Mouse (Mus musculus): ENCODE data around the gene Cygb. TPM values are rescaled to one million over a fixed set of nuclear protein-coding genes. Genes with fewer than 3 reads are reported as not detected.

Gene Cygb
- polyA plus RNA-seq, 1 experiment from 2014 or later: 7.2 TPM

GRCm38 (mm10) chr11:116650811-116651210, 3.3 kb downstream of the Cygb start:
- Histone ChIP-seq H3K36me3 (no peaks in the 10 kb centered on the region), H3K9ac (no peak overlapping the region), H3K4me1 (peaks cover 56% of the 10 kb centered on the region), H3K27ac (no peak overlapping the region), H3K27me3 (peaks cover 41% of the 10 kb centered on the region), H3K4me2 (replicated peaks) (no peak overlapping the region), H3K9me3 (no peaks in the 10 kb centered on the region), H3K4me3 (no peak overlapping the region)
- 83% methylated on average over 8 of the region's 8 CpGs for WGBS
- ATAC-seq (ENCODE audit: low FRiP score, low read depth): no peak

- Histone ChIP-seq H3K36me3 (no peaks in the 10 kb centered on the region), H3K9ac (no peak overlapping the region), H3K4me2 (replicated peaks) (no peak overlapping the region), H3K4me3 (no peak overlapping the region), H3K4me1 (peaks cover 65% of the 10 kb centered on the region), H3K9me3 (no peaks in the 10 kb centered on the region), H3K27ac (no peak overlapping the region), H3K27me3 (peaks cover 35% of the 10 kb centered on the region)
- no peak for ATAC-seq (ENCODE audit: low FRiP score, low read depth)
- WGBS: 89% methylated on average over 13 of the region's 13 CpGs
Observed at GRCm38 (mm10) chr11:116649711-116650337, 4.3 kb downstream of the Cygb start.

- 0 out of 2 replicates have a peak overlapping the region, but pooled peaks have one; percentile 48 for H3K9ac ChIP-seq
- no peak for ATAC-seq (ENCODE audit: low FRiP score, low read depth)
- H3K4me2 ChIP-seq (replicated peaks): no peak overlapping the region
- no peaks in the 10 kb centered on the region for H3K36me3 ChIP-seq
- H3K27ac ChIP-seq: no peak overlapping the region
- peaks cover 66% of the 10 kb centered on the region for H3K4me1 ChIP-seq
- 72% methylated on average over 10 of the region's 10 CpGs for WGBS
- H3K9me3 ChIP-seq: no peaks in the 10 kb centered on the region
- H3K27me3 ChIP-seq: peaks cover 26% of the 10 kb centered on the region
- no peak overlapping the region for H3K4me3 ChIP-seq
Observed at GRCm38 (mm10) chr11:116648976-116649375, 5.1 kb downstream of the Cygb start.

DNA sequence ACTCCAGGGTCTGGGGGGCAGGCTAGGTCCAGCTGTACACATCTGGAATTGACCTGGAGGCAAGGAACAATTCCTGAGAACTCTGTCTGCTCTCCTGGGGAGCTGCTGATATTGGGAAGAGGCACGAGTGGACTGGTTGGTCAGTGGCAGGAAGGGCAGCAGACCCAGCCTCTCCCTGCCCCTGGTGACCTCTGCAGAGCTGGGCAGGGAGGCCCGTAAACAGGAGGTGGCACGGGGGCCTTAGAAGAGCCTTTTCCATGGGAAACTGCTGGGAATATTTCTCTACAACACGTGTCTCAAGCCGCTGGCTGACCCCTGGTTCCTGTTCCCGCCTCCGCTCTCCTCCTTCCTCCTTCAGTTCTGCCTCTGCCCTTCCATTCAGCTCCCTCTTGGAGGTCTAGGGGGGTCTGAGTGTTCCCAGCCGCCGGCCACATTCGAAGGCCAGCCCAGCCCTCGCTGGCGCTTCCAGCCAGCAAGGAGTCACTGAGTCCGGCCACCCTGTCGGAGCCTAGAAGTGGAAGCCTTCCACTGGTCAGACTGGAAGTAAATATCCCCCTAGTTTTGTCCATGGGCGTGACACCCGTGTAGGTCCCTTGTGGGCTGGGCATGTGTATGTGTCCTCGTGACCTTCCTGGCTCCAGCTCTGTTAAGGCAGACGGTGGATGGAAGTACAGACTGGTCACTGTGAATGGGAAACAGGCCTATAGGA, 5.7 kb downstream of the Cygb start:
- 0 out of 2 replicates have a peak overlapping the region, but pooled peaks have one; percentile 4 for H3K4me2 ChIP-seq (replicated peaks)
- peaks cover 68% of the 10 kb centered on the region for H3K4me1 ChIP-seq
- WGBS: 33% methylated on average over 18 of the region's 18 CpGs
- H3K9me3 ChIP-seq: no peaks in the 10 kb centered on the region
- no peak overlapping the region for H3K4me3 ChIP-seq
- H3K9ac ChIP-seq: peak overlapping the region; percentile 54
- no peaks in the 10 kb centered on the region for H3K36me3 ChIP-seq
- H3K27ac ChIP-seq: 0 out of 2 replicates have a peak overlapping the region, but pooled peaks have one; percentile 39
- H3K27me3 ChIP-seq: peaks cover 21% of the 10 kb centered on the region
- ATAC-seq (ENCODE audit: low FRiP score, low read depth): no peak

GRCm38 (mm10) chr11:116647340-116647991, 6.6 kb downstream of the Cygb start:
- Histone ChIP-seq H3K4me2 (replicated peaks) (no peak overlapping the region), H3K4me1 (peaks cover 60% of the 10 kb centered on the region), H3K9ac (no peak overlapping the region), H3K4me3 (no peak overlapping the region), H3K27ac (peak overlapping the region; percentile 22; the same call in 1 of the 2 replicates), H3K27me3 (peaks cover 12% of the 10 kb centered on the region), H3K36me3 (no peaks in the 10 kb centered on the region), H3K9me3 (no peaks in the 10 kb centered on the region)
- ATAC-seq (ENCODE audit: low FRiP score, low read depth): no peak
- WGBS: 33% methylated on average over 11 of the region's 11 CpGs

GRCm38 (mm10) chr11:116646771-116647170, 7.3 kb downstream of the Cygb start:
- no peak overlapping the region; the same call in 1 of the 2 replicates for H3K27ac ChIP-seq
- H3K4me3 ChIP-seq: no peak overlapping the region
- no peak overlapping the region for H3K4me2 ChIP-seq (replicated peaks)
- H3K27me3 ChIP-seq: peaks cover 5% of the 10 kb centered on the region; the same call in 1 of the 2 replicates
- no peaks in the 10 kb centered on the region for H3K9me3 ChIP-seq
- ATAC-seq (ENCODE audit: low FRiP score, low read depth): no peak
- H3K9ac ChIP-seq: no peak overlapping the region
- WGBS: 81% methylated on average over 7 of the region's 7 CpGs
- peaks cover 57% of the 10 kb centered on the region for H3K4me1 ChIP-seq
- H3K36me3 ChIP-seq: no peaks in the 10 kb centered on the region

DNA sequence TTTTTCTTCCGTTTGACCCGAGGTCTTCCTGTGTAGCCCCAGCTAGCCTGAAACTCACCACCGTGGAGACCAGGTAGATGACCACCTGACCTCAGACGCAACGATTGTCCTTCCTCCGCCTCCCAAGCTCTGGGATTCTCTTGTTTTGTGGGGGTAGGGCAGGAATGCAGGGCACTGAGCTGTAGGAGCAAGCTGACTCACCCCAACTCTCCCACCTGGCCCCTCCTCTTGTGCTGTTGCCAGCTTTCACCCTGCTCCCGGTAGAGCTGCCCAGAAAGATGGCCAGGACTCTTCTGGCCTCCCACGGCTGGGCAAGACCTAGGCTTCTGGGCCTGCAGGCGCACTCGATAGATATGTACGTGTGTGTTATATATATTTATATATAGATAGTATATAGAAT, 8.0 kb downstream of the Cygb start:
- no peak for ATAC-seq (ENCODE audit: low FRiP score, low read depth)
- H3K9me3 ChIP-seq: no peaks in the 10 kb centered on the region
- 54% methylated on average over 11 of the region's 11 CpGs for WGBS
- H3K4me3 ChIP-seq: no peak overlapping the region
- H3K36me3 ChIP-seq: no peaks in the 10 kb centered on the region
- no peak overlapping the region for H3K4me2 ChIP-seq (replicated peaks)
- peaks cover 2% of the 10 kb centered on the region; the same call in 1 of the 2 replicates for H3K27me3 ChIP-seq
- peaks cover 57% of the 10 kb centered on the region for H3K4me1 ChIP-seq
- no peak overlapping the region for H3K9ac ChIP-seq
- H3K27ac ChIP-seq: no peak overlapping the region

DNA sequence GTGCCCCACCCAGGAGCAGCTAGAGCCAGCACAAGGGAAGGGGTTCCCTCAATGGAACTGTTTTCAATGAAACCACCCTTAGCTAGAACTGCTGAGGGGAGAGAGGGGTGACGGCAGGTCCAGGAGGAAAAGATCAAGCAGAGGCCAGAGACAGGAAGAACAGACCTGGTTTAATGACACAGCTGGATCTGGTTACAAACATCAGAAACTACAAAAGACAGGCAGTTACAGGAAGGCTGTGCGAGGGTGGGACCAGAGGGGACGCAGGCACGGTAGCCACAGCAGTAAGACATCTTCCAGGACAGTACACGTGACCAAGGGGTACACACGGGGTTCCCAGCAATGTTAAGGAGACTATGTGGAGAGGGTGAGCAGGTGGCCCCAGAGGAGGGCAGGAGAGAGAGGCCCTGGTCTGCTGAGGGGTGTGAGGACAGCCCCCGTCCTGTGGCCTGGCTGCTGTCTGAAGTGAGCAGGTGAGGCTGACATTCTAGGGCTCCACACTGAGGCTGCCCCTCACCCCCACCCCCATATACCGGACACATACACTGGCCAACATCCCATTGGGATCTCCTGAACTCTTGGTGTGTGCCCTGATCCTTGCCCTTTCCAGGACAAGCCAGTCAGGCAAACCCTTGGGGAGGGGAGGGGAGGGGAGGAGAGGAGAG, 8.5 kb downstream of the Cygb start:
- Histone ChIP-seq H3K4me3 (no peak overlapping the region), H3K27me3 (peaks cover 2% of the 10 kb centered on the region; the same call in 1 of the 2 replicates), H3K9me3 (no peaks in the 10 kb centered on the region), H3K9ac (no peak overlapping the region), H3K4me1 (peaks cover 57% of the 10 kb centered on the region), H3K36me3 (no peaks in the 10 kb centered on the region), H3K27ac (no peak overlapping the region), H3K4me2 (replicated peaks) (no peak overlapping the region)
- 17% methylated on average over 8 of the region's 8 CpGs for WGBS
- ATAC-seq (ENCODE audit: low FRiP score, low read depth): no peak

DNA sequence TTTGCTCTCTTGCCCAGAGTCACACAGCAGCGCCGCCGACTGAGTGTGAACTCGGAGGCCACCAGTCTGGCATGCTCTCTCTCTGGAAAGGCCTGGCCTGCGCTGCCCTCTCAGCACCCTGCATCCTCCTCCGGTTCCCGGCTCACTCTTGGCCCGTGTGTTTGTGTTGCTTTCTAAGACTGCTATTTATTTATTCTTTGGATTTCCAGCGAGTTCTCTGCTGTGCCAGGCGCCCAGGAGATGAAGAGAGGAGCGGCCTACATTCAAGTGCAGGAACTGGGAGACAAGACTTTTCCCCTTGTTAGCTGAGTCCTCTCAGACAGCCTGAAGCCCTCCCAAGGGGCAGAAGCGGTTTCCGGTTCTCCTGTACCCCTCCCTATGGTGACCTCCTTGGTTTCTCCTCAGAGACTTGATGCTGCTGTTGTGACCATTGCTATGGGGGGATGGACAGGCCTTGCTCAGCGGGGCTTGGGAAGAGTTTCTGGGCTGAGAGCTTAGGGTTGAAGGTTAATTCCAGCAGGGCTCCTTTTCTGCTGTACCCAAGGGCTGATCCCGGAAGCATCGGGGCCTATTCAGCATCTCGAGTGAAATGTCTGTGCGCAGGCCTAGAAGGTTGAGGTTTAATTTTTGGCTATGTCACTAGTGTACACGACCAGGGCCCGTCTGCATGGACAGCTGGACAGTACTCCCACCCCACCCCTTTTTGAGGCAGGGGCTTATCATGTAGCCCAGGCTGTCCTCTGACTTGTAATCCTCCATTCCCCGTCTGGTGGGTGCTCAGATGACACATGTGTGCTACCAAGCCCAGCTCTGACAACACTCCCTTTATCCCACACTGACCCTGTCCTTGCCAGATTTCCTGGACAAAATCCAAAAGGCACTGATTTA, 9.6 kb downstream of the Cygb start:
- Histone ChIP-seq H3K4me2 (replicated peaks) (peak overlapping the region; percentile 65), H3K9ac (0 out of 2 replicates have a peak overlapping the region, but pooled peaks have one; percentile 9), H3K4me3 (no peak overlapping the region), H3K36me3 (no peaks in the 10 kb centered on the region), H3K4me1 (peaks cover 57% of the 10 kb centered on the region), H3K27ac (no peak overlapping the region), H3K27me3 (peaks cover 2% of the 10 kb centered on the region; the same call in 1 of the 2 replicates), H3K9me3 (no peaks in the 10 kb centered on the region)
- no peak for ATAC-seq (ENCODE audit: low FRiP score, low read depth)
- 43% methylated on average over 21 of the region's 21 CpGs for WGBS

GRCm38 (mm10) chr11:116643579-116644224, 10.4 kb downstream of the Cygb start:
- H3K4me1 ChIP-seq: peaks cover 51% of the 10 kb centered on the region
- peak overlapping the region; percentile 65 for H3K4me2 ChIP-seq (replicated peaks)
- H3K9ac ChIP-seq: peak overlapping the region; percentile 9
- no peaks in the 10 kb centered on the region for H3K9me3 ChIP-seq
- no peaks in the 10 kb centered on the region for H3K27me3 ChIP-seq
- H3K4me3 ChIP-seq: peak overlapping the region; percentile 28
- no peak overlapping the region for H3K27ac ChIP-seq
- H3K36me3 ChIP-seq: no peaks in the 10 kb centered on the region
- ATAC-seq (ENCODE audit: low FRiP score, low read depth): 0 out of 2 replicates have a peak, but pooled peaks have one; percentile 10
- 8% methylated on average over 19 of the region's 19 CpGs for WGBS

Data from limb, embryonic 13.5 days (tissue).